Mouse (Mus musculus) neural tube, embryonic 14.5 days (tissue): ENCODE measurements around the gene Nrd1. TPM values are rescaled to one million over a fixed set of nuclear protein-coding genes. Genes with fewer than 3 reads are reported as not detected.

ENCODE experiments used
- ATAC-seq: fragments of 200-750 bp; cut with Nextera tagmentation; 2 replicates; pipeline ENCODE4 v1.8.0; 2017; ENCODE audit warnings: low read depth, mild to moderate bottlenecking, moderate TSS enrichment, moderate library complexity
- H3K27ac ChIP-seq: fragments of 300-500 bp; sonication (generic); 2 replicates; pipeline ENCODE4 v1.5.1; 2014; ENCODE audit warnings: low read depth, mild to moderate bottlenecking, control low read depth, low read length, moderate library complexity, mixed read lengths
- H3K27me3 ChIP-seq: fragments of 300-500 bp; sonication (generic); 2 replicates; pipeline ENCODE4 v1.6.1; 2014; ENCODE audit warnings: low read length; ENCODE audit not compliant: control insufficient read depth, insufficient read depth
- H3K36me3 ChIP-seq: fragments of 300-500 bp; sonication (generic); 2 replicates; pipeline ENCODE4 v1.6.1; 2014; ENCODE audit warnings: low read length, mixed read lengths; ENCODE audit not compliant: control insufficient read depth, insufficient read depth
- H3K4me1 ChIP-seq: fragments of 300-500 bp; sonication (generic); 2 replicates; pipeline ENCODE4 v1.6.1; 2014; ENCODE audit warnings: low read length; ENCODE audit not compliant: control insufficient read depth, insufficient read depth
- H3K4me2 ChIP-seq: fragments of 300-500 bp; sonication (generic); 2 replicates; pipeline ENCODE4 v1.6.1; 2014; ENCODE audit warnings: mild to moderate bottlenecking, low read depth, low read length, control low read depth
- H3K4me3 ChIP-seq: fragments of 300-500 bp; sonication (generic); 2 replicates; pipeline ENCODE4 v1.5.1; 2014; ENCODE audit warnings: low read depth, low read length, control low read depth, mixed read lengths
- H3K9ac ChIP-seq: fragments of 300-500 bp; sonication (generic); replicated peaks from 2 replicates; pipeline ENCODE4 v1.6.1; 2014; ENCODE audit warnings: low read depth, mild to moderate bottlenecking, control low read depth, low read length, mixed read lengths
- H3K9me3 ChIP-seq: fragments of 300-500 bp; sonication (generic); 2 replicates; pipeline ENCODE4 v1.6.1; 2016; ENCODE audit warnings: low read length; ENCODE audit not compliant: control insufficient read depth
- WGBS: fragments of 180-500 bp; shearing (Covaris S2); extraction: QIAGEN DNeasy Blood & Tissue Kit; methylation state at CpG from one replicate; pipeline ENCODE4 v1.1.7; 2014; 5-methylcytosine and 5-hydroxymethylcytosine counted together
- polyA plus RNA-seq: library from polyadenylated mRNA; unstranded; fragments of >200 nt; fragmentation: Nextera tagmentation; extraction: Ambion mirVana; gene quantifications from 2 replicates; pipeline ENCODE4 v1.2.1, GENCODE M21; 2014

Nrd1 gene
- polyA plus RNA-seq, 1 experiment from 2014 or later, result 67.4 TPM

GRCm38 (mm10) chr4:109092344-109092743, 91.9 kb downstream of the Nrd1 start:
- no peak for ATAC-seq
- Histone ChIP-seq H3K9ac (no peak overlapping the region), H3K27ac (no peak overlapping the region), H3K4me3 (no peak overlapping the region), H3K9me3 (no peaks in the 10 kb centered on the region), H3K4me2 (no peak overlapping the region), H3K36me3 (0 out of 2 replicates have a peak, but pooled peaks cover 3% of the 10 kb centered on the region), H3K4me1 (no peaks in the 10 kb centered on the region), H3K27me3 (no peaks in the 10 kb centered on the region)
- 91% methylated on average over 5 of the region's 5 CpGs for WGBS

- no peak overlapping the region for H3K9ac ChIP-seq
- WGBS, result 68% methylated on average over 2 of the region's 2 CpGs
- H3K4me2 ChIP-seq, result no peak overlapping the region
- no peaks in the 10 kb centered on the region for H3K4me1 ChIP-seq
- no peak overlapping the region for H3K27ac ChIP-seq
- no peak overlapping the region for H3K4me3 ChIP-seq
- H3K27me3 ChIP-seq, result no peaks in the 10 kb centered on the region
- 0 out of 2 replicates have a peak, but pooled peaks cover 3% of the 10 kb centered on the region for H3K36me3 ChIP-seq
- no peaks in the 10 kb centered on the region for H3K9me3 ChIP-seq
- no peak for ATAC-seq
Measured at GRCm38 (mm10) chr4:109094269-109094668, 93.8 kb downstream of the Nrd1 start.

GRCm38 (mm10) chr4:109098861-109099260, 98.4 kb downstream of the Nrd1 start:
- Histone ChIP-seq H3K4me3 (no peak overlapping the region), H3K9me3 (no peaks in the 10 kb centered on the region), H3K9ac (no peak overlapping the region), H3K4me1 (no peaks in the 10 kb centered on the region), H3K27me3 (no peaks in the 10 kb centered on the region), H3K4me2 (no peak overlapping the region), H3K27ac (no peak overlapping the region), H3K36me3 (peaks cover 3% of the 10 kb centered on the region; the same call in 1 of the 2 replicates)
- WGBS, result 94% methylated on average over 3 of the region's 3 CpGs
- no peak for ATAC-seq

- Histone ChIP-seq H3K36me3 (no peaks in the 10 kb centered on the region; the same call in 1 of the 2 replicates), H3K4me3 (no peak overlapping the region), H3K27me3 (no peaks in the 10 kb centered on the region), H3K9ac (no peak overlapping the region), H3K4me1 (no peaks in the 10 kb centered on the region), H3K9me3 (no peaks in the 10 kb centered on the region), H3K4me2 (no peak overlapping the region), H3K27ac (no peak overlapping the region)
- no peak for ATAC-seq
- 90% methylated on average over 5 of the region's 5 CpGs for WGBS
Measured at GRCm38 (mm10) chr4:109102574-109102973, 102.1 kb downstream of the Nrd1 start.

- WGBS, result 79% methylated on average over 9 of the region's 9 CpGs
- no peaks in the 10 kb centered on the region for H3K4me1 ChIP-seq
- no peak for ATAC-seq
- H3K9me3 ChIP-seq, result no peaks in the 10 kb centered on the region
- H3K4me3 ChIP-seq, result no peak overlapping the region
- no peak overlapping the region for H3K27ac ChIP-seq
- no peaks in the 10 kb centered on the region; the same call in 1 of the 2 replicates for H3K36me3 ChIP-seq
- H3K9ac ChIP-seq, result no peak overlapping the region
- no peak overlapping the region for H3K4me2 ChIP-seq
- no peaks in the 10 kb centered on the region for H3K27me3 ChIP-seq
Measured at GRCm38 (mm10) chr4:109103145-109103883, 102.9 kb downstream of the Nrd1 start.

- H3K9ac ChIP-seq, result no peak overlapping the region
- ATAC-seq, result no peak
- no peak overlapping the region for H3K4me2 ChIP-seq
- H3K36me3 ChIP-seq, result no peaks in the 10 kb centered on the region; the same call in 1 of the 2 replicates
- no peaks in the 10 kb centered on the region for H3K4me1 ChIP-seq
- H3K27ac ChIP-seq, result no peak overlapping the region
- H3K9me3 ChIP-seq, result no peaks in the 10 kb centered on the region
- no peak overlapping the region for H3K4me3 ChIP-seq
- no peaks in the 10 kb centered on the region for H3K27me3 ChIP-seq
Measured at GRCm38 (mm10) chr4:109105254-109105653, 104.8 kb downstream of the Nrd1 start.

GRCm38 (mm10) chr4:109106034-109106433, 105.6 kb downstream of the Nrd1 start:
- Histone ChIP-seq H3K9me3 (no peaks in the 10 kb centered on the region), H3K27me3 (no peaks in the 10 kb centered on the region), H3K4me1 (no peaks in the 10 kb centered on the region), H3K36me3 (no peaks in the 10 kb centered on the region; the same call in 1 of the 2 replicates), H3K4me2 (no peak overlapping the region), H3K4me3 (no peak overlapping the region), H3K9ac (no peak overlapping the region), H3K27ac (no peak overlapping the region)
- 58% methylated on average over 3 of the region's 3 CpGs for WGBS
- no peak for ATAC-seq

- no peak overlapping the region for H3K9ac ChIP-seq
- H3K9me3 ChIP-seq, result no peaks in the 10 kb centered on the region
- no peak overlapping the region for H3K4me3 ChIP-seq
- H3K4me1 ChIP-seq, result no peaks in the 10 kb centered on the region
- ATAC-seq, result no peak
- no peaks in the 10 kb centered on the region for H3K36me3 ChIP-seq
- no peak overlapping the region for H3K4me2 ChIP-seq
- no peaks in the 10 kb centered on the region for H3K27me3 ChIP-seq
- H3K27ac ChIP-seq, result no peak overlapping the region
Measured at GRCm38 (mm10) chr4:109106594-109106993, 106.1 kb downstream of the Nrd1 start.

GRCm38 (mm10) chr4:109109012-109109411, 108.6 kb downstream of the Nrd1 start:
- Histone ChIP-seq H3K4me1 (no peaks in the 10 kb centered on the region), H3K4me2 (no peak overlapping the region), H3K4me3 (no peak overlapping the region), H3K9ac (no peak overlapping the region), H3K27ac (no peak overlapping the region), H3K27me3 (no peaks in the 10 kb centered on the region), H3K36me3 (no peaks in the 10 kb centered on the region), H3K9me3 (no peaks in the 10 kb centered on the region)
- ATAC-seq, result no peak
- WGBS, result 88% methylated on average over 6 of the region's 6 CpGs
